Mouse (Mus musculus) thymus, postnatal 4 days (tissue): ENCODE measurements around the gene Spata46.

Source experiments
- DNase-seq: peaks from one replicate; pipeline ENCODE4 v3.0.0; 2021

Spata46 gene

DNA sequence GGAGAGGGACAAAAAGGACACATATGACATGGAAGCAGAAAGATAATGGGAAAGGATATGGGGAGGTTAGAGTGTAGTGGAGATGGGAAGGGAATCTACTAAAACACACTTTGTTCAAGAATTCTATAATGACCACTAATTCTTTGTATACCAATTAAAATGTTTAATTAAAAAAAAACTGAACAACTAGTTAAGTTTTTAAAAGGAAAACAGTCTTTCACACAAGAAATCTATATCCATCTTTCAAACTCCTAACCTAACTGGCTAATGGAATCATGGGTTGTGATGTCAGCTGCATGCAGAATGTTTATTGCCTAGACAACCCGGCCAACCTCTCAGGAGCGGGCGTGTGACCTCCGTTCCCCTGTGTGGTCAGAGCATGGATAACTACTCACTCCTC, at the start of gene Spata46:
Gene Spata46, plus strand, starts transcription at position 301 of the 400 bp plus-strand sequence.
- DNase-seq, result no peak

- no peak for DNase-seq
Observed at GRCm38 (mm10) chr1:170270281-170270680, 38.3 kb upstream of the Spata46 start.

GRCm38 (mm10) chr1:170270696-170271095, 37.9 kb upstream of the Spata46 start:
- DNase-seq, result no peak

DNA sequence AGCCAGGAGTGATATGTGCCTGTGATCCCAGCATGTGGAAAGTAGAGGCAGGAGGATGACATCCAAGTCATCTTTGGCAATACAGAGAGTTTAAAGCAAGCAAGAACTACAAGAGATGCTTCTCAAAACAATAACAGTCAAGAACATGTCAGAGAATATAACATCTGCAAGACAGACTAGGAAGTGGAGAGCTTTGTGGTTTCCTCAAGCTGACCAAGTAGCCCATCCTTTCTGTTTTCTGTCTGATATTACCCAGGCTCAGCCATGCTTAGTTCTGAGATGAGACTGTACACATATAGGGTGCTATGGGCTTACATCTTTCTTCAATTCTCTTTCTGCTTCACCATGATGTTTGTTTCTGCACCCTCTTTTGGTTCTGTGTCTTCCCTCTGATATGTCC, 35.4 kb upstream of the Spata46 start:
- DNase-seq, result no peak

DNA sequence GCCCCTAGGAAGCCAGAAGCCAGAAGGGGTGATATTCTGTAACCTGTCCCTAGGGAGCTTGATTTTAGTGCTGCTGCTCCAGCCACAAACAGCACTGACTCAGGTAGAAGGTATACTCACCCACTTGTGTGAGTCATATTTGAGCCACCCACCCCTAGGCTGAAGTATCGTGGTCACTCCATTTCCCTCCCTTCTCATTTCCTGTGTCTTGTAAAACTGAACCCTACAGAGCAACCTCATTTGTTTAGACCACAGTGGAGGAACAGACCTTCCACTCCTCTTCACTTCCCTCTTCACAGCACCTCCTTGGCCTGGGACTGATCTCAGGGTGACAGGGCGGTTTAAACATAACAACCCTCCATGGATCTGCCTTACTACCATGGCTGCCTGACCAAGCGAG, 31.6 kb upstream of the Spata46 start, which contains the start of gene Sh2d1b1:
Gene Sh2d1b1, plus strand, starts transcription at position 305 of the 400 bp plus-strand sequence.
- DNase-seq, result no peak

DNA sequence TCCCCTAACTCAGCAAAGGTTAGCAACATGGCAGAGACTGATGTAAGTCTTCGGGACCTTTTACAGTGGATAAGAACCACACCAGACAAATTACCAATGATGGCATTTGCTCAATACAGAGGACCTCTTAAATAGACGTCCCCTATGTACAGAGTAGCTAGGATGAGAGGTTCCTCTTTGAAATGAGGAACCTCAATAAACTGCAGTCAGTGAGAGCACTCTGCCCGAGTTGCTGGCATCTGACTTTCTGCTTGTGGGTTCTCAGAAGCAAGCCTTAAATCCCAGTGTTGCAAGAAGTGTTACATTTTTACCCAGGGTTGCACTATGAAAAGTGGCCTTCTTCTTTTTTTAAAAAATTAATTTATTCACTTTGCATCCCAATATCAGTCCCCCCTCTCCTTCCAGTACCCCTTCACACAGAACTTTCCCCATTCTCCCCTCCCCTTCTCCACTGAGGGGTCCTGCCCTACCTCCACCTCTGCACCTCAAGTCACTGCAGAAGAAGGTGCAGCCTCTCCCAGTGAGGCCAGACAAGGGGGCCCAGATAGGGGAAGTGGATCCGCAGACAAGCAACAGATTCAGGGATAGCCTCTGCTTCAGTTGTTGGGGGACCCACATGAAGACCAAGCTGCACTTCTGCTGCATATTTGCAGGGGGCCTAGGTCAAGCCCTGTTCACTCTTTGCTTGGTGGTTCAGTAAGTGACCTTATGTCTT, 26.0 kb upstream of the Spata46 start:
- DNase-seq, result no peak

GRCm38 (mm10) chr1:170292239-170292951, 16.2 kb upstream of the Spata46 start:
- no peak for DNase-seq

DNA sequence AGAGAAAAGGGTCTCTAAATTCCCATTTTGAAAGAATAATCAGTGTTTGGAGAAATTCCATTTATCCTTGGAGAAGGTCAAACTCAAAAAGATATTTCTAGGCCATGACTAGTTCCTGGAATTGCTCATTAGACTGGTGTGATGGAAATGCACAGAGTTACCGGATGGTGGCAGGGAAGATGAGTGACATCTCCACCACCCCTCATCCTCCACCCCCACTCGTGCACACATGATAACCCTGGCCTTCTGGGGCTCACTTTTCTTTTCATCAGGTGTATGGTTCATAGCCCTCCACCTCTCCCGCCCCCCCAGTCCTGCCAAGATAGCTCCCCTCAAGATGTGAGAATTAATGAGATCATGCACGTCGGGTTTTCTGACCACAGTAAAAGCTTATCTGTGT, 15.3 kb upstream of the Spata46 start:
- DNase-seq, result no peak

DNA sequence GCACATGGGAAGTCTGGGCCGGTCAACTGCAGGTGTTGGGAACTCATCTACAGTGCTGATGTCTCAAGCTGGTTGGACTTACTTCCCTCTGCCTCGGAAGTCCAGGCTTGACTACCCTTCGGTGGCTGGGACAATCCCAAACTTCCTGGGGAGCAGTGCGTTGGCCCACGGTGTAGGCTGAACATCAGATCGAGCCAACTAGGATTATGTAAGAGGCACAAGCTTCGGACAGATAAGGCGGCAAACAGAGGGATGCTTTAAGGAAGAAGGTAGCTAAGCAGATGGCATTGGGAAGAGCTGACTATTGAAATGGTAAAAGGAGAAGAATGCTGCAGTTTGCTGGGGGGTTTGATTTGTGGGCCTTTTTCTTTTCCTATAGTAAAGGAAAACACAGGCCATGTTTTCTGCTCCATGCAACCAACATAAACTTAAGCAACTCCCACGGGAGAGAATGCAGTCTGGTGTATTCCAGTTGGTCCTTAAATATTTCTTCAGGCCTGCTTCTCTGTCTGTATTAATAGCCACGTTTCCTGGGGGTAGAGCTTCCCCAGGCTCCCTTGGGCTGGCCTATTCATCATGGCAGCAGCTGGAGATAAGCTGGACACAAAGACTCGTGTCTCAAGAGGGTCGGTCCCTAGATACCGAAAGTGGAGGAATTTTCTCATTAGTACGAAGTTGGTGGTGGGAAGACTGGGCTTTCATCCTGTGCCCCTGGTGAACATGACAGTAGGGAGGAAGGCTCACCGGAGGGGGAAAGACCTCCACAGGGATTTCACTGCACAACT, 13.6 kb upstream of the Spata46 start:
- DNase-seq, result no peak

DNA sequence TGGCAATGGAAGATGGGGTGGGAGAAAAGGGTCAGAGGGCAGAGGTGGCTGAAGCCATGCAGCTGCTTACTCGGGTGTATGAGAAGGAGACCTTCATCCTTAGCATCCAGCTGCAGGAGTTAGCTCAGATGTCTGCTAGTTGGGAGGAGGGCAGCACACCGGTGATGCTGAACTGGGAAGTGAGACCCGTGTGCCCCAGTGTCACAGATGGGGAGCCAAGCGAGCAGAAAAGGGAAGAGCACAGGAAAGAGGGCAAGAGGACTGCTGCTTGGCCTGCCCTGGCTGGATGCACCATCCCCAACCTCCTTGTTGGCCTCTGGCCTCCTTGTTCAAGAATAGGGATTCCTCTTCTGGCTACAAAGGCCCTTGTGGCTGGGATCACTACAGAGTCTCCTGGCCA, 9.1 kb upstream of the Spata46 start:
- DNase-seq, result no peak

DNA sequence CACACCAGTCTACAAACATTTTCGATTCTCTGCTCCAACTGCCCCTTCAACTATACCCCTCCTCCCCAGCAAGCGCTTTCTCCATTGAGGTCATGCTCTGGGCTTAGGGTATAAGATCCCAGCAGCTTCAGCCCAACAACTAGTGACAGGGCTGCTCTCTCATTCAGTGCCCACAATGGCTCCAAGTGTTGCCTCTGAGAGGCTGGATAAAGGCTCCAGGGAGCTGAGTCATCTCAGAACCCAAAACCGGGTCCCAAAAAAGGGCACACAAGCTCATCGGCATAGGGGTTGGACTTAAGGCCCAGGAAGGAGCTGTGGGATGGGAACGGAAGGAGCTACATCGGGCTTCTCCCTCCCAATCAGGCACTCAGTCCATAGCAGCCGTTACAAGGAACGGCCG, 6.9 kb upstream of the Spata46 start:
- no peak for DNase-seq

GRCm38 (mm10) chr1:170302456-170302855, 6.1 kb upstream of the Spata46 start:
- no peak for DNase-seq

DNA sequence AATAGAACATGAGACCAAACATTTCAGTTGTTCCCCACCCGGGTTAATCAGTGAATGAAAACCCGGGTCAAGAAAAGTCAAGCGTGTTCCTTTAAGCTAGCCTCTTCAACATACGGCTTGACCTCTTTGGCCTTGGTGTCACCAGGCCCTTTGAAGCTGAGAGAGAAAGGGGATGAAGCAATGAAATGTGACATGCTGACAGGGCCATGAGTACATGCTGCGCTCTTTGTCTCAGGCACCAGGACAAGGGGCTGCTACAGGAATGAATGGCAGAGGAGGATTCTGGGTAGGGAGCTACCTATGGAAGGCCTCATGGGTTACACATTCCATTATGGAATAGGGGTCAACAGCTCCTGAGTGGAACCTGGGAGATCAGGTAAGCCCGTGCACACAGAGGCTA, 5.5 kb upstream of the Spata46 start:
- no peak for DNase-seq

GRCm38 (mm10) chr1:170305002-170305401, 3.6 kb upstream of the Spata46 start:
- no peak for DNase-seq

GRCm38 (mm10) chr1:170306232-170306631, 2.4 kb upstream of the Spata46 start, which contains the start of gene Gm7694:
Gm7694 (minus strand) TSS chr1:170306332.
- DNase-seq, result no peak

DNA sequence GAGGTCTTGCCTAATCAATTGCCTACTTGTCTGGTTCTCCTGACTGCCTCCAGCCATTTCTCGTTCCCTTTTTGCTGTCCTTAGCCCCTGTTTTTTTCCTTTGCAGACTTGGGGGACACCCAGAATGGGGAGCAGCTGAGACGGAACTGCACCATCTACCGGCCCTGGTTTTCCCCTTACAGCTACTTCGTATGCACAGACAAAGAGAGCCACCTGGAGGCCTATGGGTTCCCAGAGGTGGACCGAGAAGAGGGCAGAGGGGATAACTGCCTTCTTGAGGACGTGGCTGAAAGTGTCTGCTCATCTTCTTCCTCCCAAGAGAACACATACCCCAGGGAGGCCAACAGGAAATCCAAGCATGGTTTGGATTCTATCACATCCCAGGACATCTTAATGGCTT, 2.8 kb downstream of the Spata46 start:
- DNase-seq, result no peak

DNA sequence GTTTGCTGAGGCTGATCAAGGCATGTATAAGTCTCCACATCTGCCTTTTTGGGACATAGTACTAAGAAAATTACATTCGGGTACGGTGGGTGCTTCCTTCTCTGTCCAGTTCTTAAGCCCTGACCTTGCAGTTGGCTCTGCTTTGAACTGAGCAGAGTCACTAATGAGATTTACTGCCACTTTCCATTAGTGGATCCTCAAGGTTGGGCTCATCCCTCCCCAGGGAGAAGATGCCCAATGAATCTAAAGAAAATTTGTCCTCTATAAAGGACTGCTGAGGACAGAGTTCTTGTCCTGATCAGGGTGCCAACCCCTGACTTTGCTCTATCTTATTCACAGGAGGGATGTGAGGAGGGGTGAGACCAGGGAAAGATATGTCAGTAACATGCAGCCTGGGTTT, 13.4 kb downstream of the Spata46 start:
- DNase-seq, result no peak

GRCm38 (mm10) chr1:170323001-170323400, 14.4 kb downstream of the Spata46 start:
- DNase-seq, result no peak

DNA sequence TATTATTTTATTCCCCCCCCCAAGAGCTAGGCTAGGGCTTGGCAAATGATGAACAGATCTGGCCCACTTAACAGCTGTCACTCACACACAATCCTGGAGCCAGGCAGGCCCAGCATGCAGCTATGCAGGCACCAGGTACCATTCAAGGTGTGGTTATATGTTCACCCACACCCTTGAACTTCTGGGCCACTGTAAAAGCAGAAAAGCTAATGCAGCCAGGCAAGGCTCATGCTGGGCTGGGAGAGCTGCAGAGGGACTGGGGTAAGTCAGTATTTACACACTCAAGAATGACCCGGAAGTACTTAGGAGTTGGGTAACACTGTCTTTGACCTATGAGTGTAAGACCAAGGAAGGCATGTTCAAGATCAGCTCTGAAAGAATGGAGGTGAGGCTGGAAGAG, 15.7 kb downstream of the Spata46 start:
- no peak for DNase-seq

- DNase-seq, result no peak
Observed at GRCm38 (mm10) chr1:170325277-170325676, 16.7 kb downstream of the Spata46 start.

GRCm38 (mm10) chr1:170331926-170332325, 23.3 kb downstream of the Spata46 start:
- DNase-seq, result no peak

DNA sequence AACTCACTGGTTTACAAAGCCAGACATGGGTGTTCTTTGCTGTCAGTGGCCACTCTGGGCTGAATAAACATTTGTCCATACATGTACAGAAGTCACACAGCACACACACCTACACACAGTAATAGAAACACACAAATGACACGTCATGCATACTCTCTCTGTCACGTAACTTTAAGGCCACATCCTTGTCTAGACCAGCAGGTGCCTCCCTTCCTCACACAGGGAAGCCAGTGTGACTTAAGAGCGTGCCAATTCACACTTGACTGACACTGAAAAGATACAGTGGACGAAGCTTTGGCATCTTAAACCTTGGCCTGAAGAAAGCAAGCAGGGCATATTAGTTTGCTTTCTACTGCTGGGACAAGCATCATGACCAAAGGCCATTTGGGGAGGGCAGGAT, 24.2 kb downstream of the Spata46 start:
- no peak for DNase-seq

DNA sequence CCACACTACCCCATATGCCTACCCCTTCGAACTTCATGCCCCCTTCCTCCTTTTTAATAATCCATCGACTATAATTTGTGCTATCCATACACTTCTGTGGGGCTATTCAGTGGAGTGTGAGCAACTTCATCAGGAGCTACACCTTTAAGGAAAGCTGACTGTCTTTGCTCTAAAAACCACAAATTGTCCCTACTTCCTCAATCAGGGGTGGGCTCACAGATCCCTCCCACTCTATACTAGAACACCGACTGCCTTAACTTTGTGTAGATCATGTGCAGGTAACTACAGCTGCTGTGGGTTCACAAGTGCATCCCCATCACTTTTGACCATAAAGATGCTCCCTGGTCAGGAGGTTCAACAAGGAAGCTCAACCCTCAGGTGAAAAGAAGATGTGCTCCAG, 31.3 kb downstream of the Spata46 start:
- DNase-seq, result no peak

DNA sequence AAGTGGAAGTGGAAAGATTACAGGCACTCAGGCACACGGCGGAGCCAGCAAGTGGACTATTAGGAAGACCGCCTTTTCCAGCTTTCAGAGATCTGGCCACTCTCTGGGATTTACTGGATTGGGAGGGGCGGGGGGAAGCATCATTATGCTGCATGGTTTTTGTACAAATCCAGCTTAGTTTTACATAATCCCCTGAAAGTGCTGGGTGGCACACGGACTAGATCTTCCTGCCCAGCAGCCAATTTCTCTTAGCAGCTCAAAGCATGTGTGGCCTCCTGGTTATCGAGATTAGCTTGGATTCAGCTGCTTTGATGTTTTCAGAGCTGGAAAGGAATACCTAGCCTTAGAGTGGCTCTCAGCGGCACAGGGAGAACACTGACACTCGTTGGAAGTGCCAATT, 34.5 kb downstream of the Spata46 start:
- no peak for DNase-seq
